Mouse (Mus musculus) bone marrow macrophage, adult 2 months (primary cell): ENCODE data around the gene Klhdc2. TPM values are rescaled to one million over a fixed set of nuclear protein-coding genes. Genes with fewer than 3 reads are reported as not detected.

Source experiments
- H3K27ac ChIP-seq: 2 replicates; pipeline ENCODE4 v1.5.1; 2012; ENCODE audit warnings: low read depth, low read length; ENCODE audit not compliant: insufficient read depth
- H3K4me1 ChIP-seq: 2 replicates; pipeline ENCODE4 v1.6.1; 2012; ENCODE audit warnings: low read length; ENCODE audit not compliant: control insufficient read depth, insufficient read depth
- H3K4me3 ChIP-seq: 2 replicates; pipeline ENCODE4 v1.5.1; 2012; ENCODE audit warnings: mild to moderate bottlenecking, low read length, moderate library complexity; ENCODE audit not compliant: insufficient read depth
- CTCF ChIP-seq: IDR thresholded peaks from 2 replicates; pipeline ENCODE4 v1.5.1; 2012; ENCODE audit warnings: low read depth, mild to moderate bottlenecking, low read length, moderate library complexity
- POLR2A ChIP-seq: IDR thresholded peaks from 2 replicates; pipeline ENCODE4 v1.6.1; 2012; ENCODE audit warnings: mild to moderate bottlenecking, low read depth, low read length, borderline replicate concordance
- polyA plus RNA-seq: library from polyadenylated mRNA; stranded (reverse); fragments of >200 nt; gene quantifications from 2 replicates; pipeline ENCODE4 v1.2.4, GENCODE M21; 2012; ENCODE audit not compliant: missing spikeins, insufficient read depth, insufficient read length

The Klhdc2 gene
- polyA plus RNA-seq, 1 experiment: 17.3 TPM

- Histone ChIP-seq H3K4me1 (peaks cover 7% of the 10 kb centered on the region), H3K4me3 (no peak overlapping the region), H3K27ac (no peak overlapping the region)
- TF ChIP-seq POLR2A: no peak
- TF ChIP-seq CTCF: no peak
Observed at GRCm38 (mm10) chr12:69299831-69300230, 3.4 kb downstream of the Klhdc2 start.

GRCm38 (mm10) chr12:69300391-69300790, 3.9 kb downstream of the Klhdc2 start:
- Histone ChIP-seq H3K27ac (no peak overlapping the region), H3K4me1 (peaks cover 7% of the 10 kb centered on the region), H3K4me3 (no peak overlapping the region)
- no peak for TF ChIP-seq CTCF
- TF ChIP-seq POLR2A: no peak

GRCm38 (mm10) chr12:69302171-69302570, 5.7 kb downstream of the Klhdc2 start:
- Histone ChIP-seq H3K4me1 (peaks cover 7% of the 10 kb centered on the region), H3K4me3 (no peak overlapping the region), H3K27ac (no peak overlapping the region)
- TF ChIP-seq CTCF: no peak
- TF ChIP-seq POLR2A: no peak

- Histone ChIP-seq H3K27ac (no peak overlapping the region), H3K4me3 (no peak overlapping the region), H3K4me1 (no peaks in the 10 kb centered on the region)
- TF ChIP-seq POLR2A (no peak), CTCF (no peak)
Observed at GRCm38 (mm10) chr12:69304051-69304450, 7.6 kb downstream of the Klhdc2 start.

- Histone ChIP-seq H3K4me3 (no peak overlapping the region), H3K4me1 (no peaks in the 10 kb centered on the region), H3K27ac (no peak overlapping the region)
- TF ChIP-seq CTCF (no peak), POLR2A (no peak)
Observed at GRCm38 (mm10) chr12:69306333-69306732, 9.9 kb downstream of the Klhdc2 start.

GRCm38 (mm10) chr12:69309659-69310058, 13.2 kb downstream of the Klhdc2 start:
- TF ChIP-seq POLR2A (no peak), CTCF (no peak)
- Histone ChIP-seq H3K27ac (no peak overlapping the region), H3K4me3 (no peak overlapping the region), H3K4me1 (no peaks in the 10 kb centered on the region)

- Histone ChIP-seq H3K27ac (no peak overlapping the region), H3K4me1 (no peaks in the 10 kb centered on the region), H3K4me3 (no peak overlapping the region)
- TF ChIP-seq CTCF (no peak), POLR2A (no peak)
Observed at GRCm38 (mm10) chr12:69318431-69318830, 21.9 kb downstream of the Klhdc2 start.

- H3K4me1 ChIP-seq: peaks cover 13% of the 10 kb centered on the region
- TF ChIP-seq POLR2A (no peak), CTCF (no peak)
- peak overlapping the region; percentile 78; the same call in 1 of the 2 replicates for H3K27ac ChIP-seq
- no peak overlapping the region for H3K4me3 ChIP-seq
Observed at GRCm38 (mm10) chr12:69331187-69331586, 34.7 kb downstream of the Klhdc2 start.

- Histone ChIP-seq H3K27ac (peak overlapping the region; percentile 92), H3K4me3 (no peak overlapping the region), H3K4me1 (peaks cover 13% of the 10 kb centered on the region)
- TF ChIP-seq CTCF: no peak
- no peak for TF ChIP-seq POLR2A
Observed at GRCm38 (mm10) chr12:69332147-69332546, 35.7 kb downstream of the Klhdc2 start.

- H3K4me1 ChIP-seq: peaks cover 13% of the 10 kb centered on the region
- H3K4me3 ChIP-seq: no peak overlapping the region
- no peak for TF ChIP-seq POLR2A
- no peak for TF ChIP-seq CTCF
- no peak overlapping the region for H3K27ac ChIP-seq
Observed at GRCm38 (mm10) chr12:69333547-69333946, 37.1 kb downstream of the Klhdc2 start.

- no peak for TF ChIP-seq POLR2A
- TF ChIP-seq CTCF: no peak
- H3K4me1 ChIP-seq: no peaks in the 10 kb centered on the region
- H3K4me3 ChIP-seq: no peak overlapping the region
- no peak overlapping the region for H3K27ac ChIP-seq
Observed at GRCm38 (mm10) chr12:69349928-69350327, 53.4 kb downstream of the Klhdc2 start.

- no peak overlapping the region for H3K4me3 ChIP-seq
- H3K4me1 ChIP-seq: peaks cover 5% of the 10 kb centered on the region
- TF ChIP-seq POLR2A: no peak
- TF ChIP-seq CTCF: no peak
- H3K27ac ChIP-seq: no peak overlapping the region
Observed at GRCm38 (mm10) chr12:69351685-69352084, 55.2 kb downstream of the Klhdc2 start.
